Mouse (Mus musculus) kidney, embryonic 16.5 days (tissue): ENCODE data around the gene Pard3. TPM values are rescaled to one million over a fixed set of nuclear protein-coding genes. Genes with fewer than 3 reads are reported as not detected.

ENCODE experiments used
- ATAC-seq: fragments of 200-750 bp; cut with Nextera tagmentation; 2 replicates; pipeline ENCODE4 v1.8.0; 2017; ENCODE audit warnings: moderate TSS enrichment; ENCODE audit not compliant: low FRiP score, low TSS enrichment
- H3K27ac ChIP-seq: fragments of 300-500 bp; sonication (generic); 2 replicates; pipeline ENCODE4 v1.5.1; 2014; ENCODE audit warnings: low read length
- H3K27me3 ChIP-seq: fragments of 300-500 bp; sonication (generic); 2 replicates; pipeline ENCODE4 v1.6.1; 2014; ENCODE audit warnings: low read length, control low read depth, mixed read lengths; ENCODE audit not compliant: insufficient read depth
- H3K36me3 ChIP-seq: fragments of 300-500 bp; sonication (generic); 2 replicates; pipeline ENCODE4 v1.6.1; 2014; ENCODE audit warnings: low read length, control low read depth, mixed read lengths; ENCODE audit not compliant: insufficient read depth
- H3K4me1 ChIP-seq: fragments of 300-500 bp; sonication (generic); 2 replicates; pipeline ENCODE4 v1.6.1; 2014; ENCODE audit warnings: low read length, control low read depth, mixed read lengths; ENCODE audit not compliant: insufficient read depth
- H3K4me2 ChIP-seq: fragments of 300-500 bp; sonication (generic); replicated peaks from 2 replicates; pipeline ENCODE4 v1.6.1; 2014; ENCODE audit warnings: low read depth, low read length
- H3K4me3 ChIP-seq: fragments of 300-500 bp; sonication (generic); 2 replicates; pipeline ENCODE4 v1.5.1; 2014; ENCODE audit warnings: mild to moderate bottlenecking, low read length
- H3K9ac ChIP-seq: fragments of 300-500 bp; sonication (generic); replicated peaks from 2 replicates; pipeline ENCODE4 v1.6.1; 2014; ENCODE audit warnings: low read length
- H3K9me3 ChIP-seq: fragments of 300-500 bp; sonication (generic); 2 replicates; pipeline ENCODE4 v1.6.1; 2016; ENCODE audit warnings: low read length, control low read depth
- WGBS: fragments of 180-500 bp; shearing (Covaris S2); extraction: QIAGEN DNeasy Blood & Tissue Kit; methylation state at CpG from one replicate; pipeline ENCODE4 v1.1.7; 2014; 5-methylcytosine and 5-hydroxymethylcytosine counted together
- polyA plus RNA-seq: library from polyadenylated mRNA; unstranded; fragments of >200 nt; fragmentation: Nextera tagmentation; extraction: Ambion mirVana; gene quantifications from 2 replicates; pipeline ENCODE4 v1.2.1, GENCODE M21; 2015

Pard3 gene
- polyA plus RNA-seq, 1 experiment from 2014 or later: 25.5 TPM

DNA sequence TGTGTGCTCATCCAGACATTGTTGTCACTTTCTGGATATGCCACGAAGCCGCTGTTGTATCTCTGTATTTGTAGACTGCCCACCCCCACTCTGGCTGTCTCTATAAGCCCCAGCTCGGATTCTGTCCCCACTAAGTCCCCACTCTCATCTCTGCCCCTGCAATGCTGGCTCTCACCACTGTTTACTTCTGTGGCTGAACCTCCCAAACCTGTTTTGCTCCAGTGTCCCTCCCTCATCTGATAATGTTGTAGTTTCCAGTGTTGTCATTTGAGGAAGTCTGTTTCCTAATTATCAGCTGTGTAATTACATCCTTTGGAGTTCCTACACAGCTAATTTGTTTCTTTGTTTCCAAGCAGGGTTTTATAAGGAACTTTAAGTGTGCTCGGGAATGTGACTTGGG, 81.4 kb downstream of the Pard3 start:
- Histone ChIP-seq H3K36me3 (no peaks in the 10 kb centered on the region), H3K27me3 (no peaks in the 10 kb centered on the region), H3K9ac (no peak overlapping the region), H3K27ac (no peak overlapping the region), H3K4me2 (no peak overlapping the region), H3K4me3 (no peak overlapping the region), H3K4me1 (peaks cover 32% of the 10 kb centered on the region), H3K9me3 (no peaks in the 10 kb centered on the region)
- ATAC-seq: no peak
- WGBS: 49% methylated on average over 4 of the region's 4 CpGs

DNA sequence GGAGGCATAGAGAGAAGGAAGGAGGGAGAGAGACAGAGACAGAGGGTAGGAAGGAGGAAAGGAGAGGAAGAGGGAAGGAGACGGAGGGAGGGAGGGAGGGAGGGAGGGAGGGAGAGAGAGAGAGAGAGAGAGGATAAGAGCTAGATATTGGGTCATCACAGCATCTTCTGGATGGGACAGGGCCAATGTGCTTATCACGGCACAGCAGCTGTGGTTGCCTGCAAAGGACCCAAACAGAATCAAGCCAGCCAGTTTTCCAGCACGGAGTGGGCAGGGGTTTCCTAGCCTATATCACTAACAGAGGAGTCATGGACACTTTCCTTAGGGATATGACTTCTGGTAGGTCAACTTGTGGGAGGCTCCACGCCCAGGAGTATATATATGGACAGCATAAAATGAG, 82.4 kb downstream of the Pard3 start:
- H3K9ac ChIP-seq: no peak overlapping the region
- H3K27ac ChIP-seq: no peak overlapping the region
- no peaks in the 10 kb centered on the region for H3K9me3 ChIP-seq
- no peaks in the 10 kb centered on the region for H3K27me3 ChIP-seq
- 71% methylated on average over 4 of the region's 4 CpGs for WGBS
- H3K36me3 ChIP-seq: no peaks in the 10 kb centered on the region
- no peak overlapping the region for H3K4me3 ChIP-seq
- peaks cover 39% of the 10 kb centered on the region for H3K4me1 ChIP-seq
- H3K4me2 ChIP-seq: no peak overlapping the region
- ATAC-seq: no peak

DNA sequence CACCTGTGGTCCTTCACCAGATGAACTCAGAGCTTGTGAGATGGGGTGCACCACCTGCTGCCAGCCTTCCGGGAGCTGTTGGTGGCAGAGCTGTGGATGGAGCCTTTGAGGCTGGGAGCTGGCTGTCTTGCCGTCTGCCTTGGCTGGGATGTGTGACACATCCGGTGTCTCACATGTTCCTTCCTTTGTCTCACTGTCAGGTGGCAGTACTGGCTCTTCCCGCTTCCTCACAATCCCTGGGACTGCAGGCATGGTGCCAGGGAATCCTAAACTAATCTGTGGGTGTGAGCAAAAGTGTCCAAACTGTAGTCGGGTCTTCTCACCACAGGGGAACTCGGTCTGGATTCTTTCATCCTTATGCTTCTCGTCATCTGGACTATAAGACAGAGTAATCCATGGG, 85.1 kb downstream of the Pard3 start:
- Histone ChIP-seq H3K4me3 (no peak overlapping the region), H3K9me3 (no peaks in the 10 kb centered on the region), H3K4me2 (no peak overlapping the region), H3K27ac (no peak overlapping the region), H3K36me3 (no peaks in the 10 kb centered on the region), H3K9ac (no peak overlapping the region), H3K27me3 (no peaks in the 10 kb centered on the region), H3K4me1 (peaks cover 37% of the 10 kb centered on the region)
- no peak for ATAC-seq
- 73% methylated on average over 7 of the region's 7 CpGs for WGBS

- Histone ChIP-seq H3K4me1 (peaks cover 21% of the 10 kb centered on the region), H3K4me2 (no peak overlapping the region), H3K9ac (no peak overlapping the region), H3K9me3 (no peaks in the 10 kb centered on the region), H3K4me3 (no peak overlapping the region), H3K27me3 (no peaks in the 10 kb centered on the region), H3K27ac (no peak overlapping the region), H3K36me3 (no peaks in the 10 kb centered on the region)
- 58% methylated on average over 4 of the region's 4 CpGs for WGBS
- ATAC-seq: no peak
Observed at GRCm38 (mm10) chr8:127150645-127151044, 87.0 kb downstream of the Pard3 start.

- H3K9me3 ChIP-seq: no peaks in the 10 kb centered on the region
- ATAC-seq: no peak
- no peak overlapping the region for H3K27ac ChIP-seq
- no peaks in the 10 kb centered on the region for H3K36me3 ChIP-seq
- no peaks in the 10 kb centered on the region for H3K27me3 ChIP-seq
- no peak overlapping the region for H3K4me2 ChIP-seq
- WGBS: 64% methylated on average over 3 of the region's 3 CpGs
- H3K4me1 ChIP-seq: peaks cover 18% of the 10 kb centered on the region
- H3K4me3 ChIP-seq: no peak overlapping the region
- no peak overlapping the region for H3K9ac ChIP-seq
Observed at GRCm38 (mm10) chr8:127151706-127152105, 88.0 kb downstream of the Pard3 start.

- H3K4me3 ChIP-seq: no peak overlapping the region
- H3K9ac ChIP-seq: no peak overlapping the region
- no peak for ATAC-seq
- H3K27me3 ChIP-seq: no peaks in the 10 kb centered on the region
- H3K4me1 ChIP-seq: peaks cover 10% of the 10 kb centered on the region; the same call in 1 of the 2 replicates
- H3K4me2 ChIP-seq: no peak overlapping the region
- H3K9me3 ChIP-seq: no peaks in the 10 kb centered on the region
- no peaks in the 10 kb centered on the region for H3K36me3 ChIP-seq
- no peak overlapping the region for H3K27ac ChIP-seq
- 49% methylated on average over 8 of the region's 8 CpGs for WGBS
Observed at GRCm38 (mm10) chr8:127157087-127157486, 93.4 kb downstream of the Pard3 start.

- no peak for ATAC-seq
- H3K4me3 ChIP-seq: no peak overlapping the region
- peaks cover 5% of the 10 kb centered on the region; the same call in 1 of the 2 replicates for H3K4me1 ChIP-seq
- no peaks in the 10 kb centered on the region for H3K36me3 ChIP-seq
- no peaks in the 10 kb centered on the region for H3K9me3 ChIP-seq
- no peak overlapping the region for H3K27ac ChIP-seq
- H3K4me2 ChIP-seq: no peak overlapping the region
- H3K9ac ChIP-seq: no peak overlapping the region
- 59% methylated on average over 3 of the region's 3 CpGs for WGBS
- no peaks in the 10 kb centered on the region for H3K27me3 ChIP-seq
Observed at GRCm38 (mm10) chr8:127159421-127159966, 95.8 kb downstream of the Pard3 start.

GRCm38 (mm10) chr8:127161854-127162253, 98.2 kb downstream of the Pard3 start:
- no peak for ATAC-seq
- H3K4me3 ChIP-seq: no peak overlapping the region
- 69% methylated on average over 7 of the region's 7 CpGs for WGBS

DNA sequence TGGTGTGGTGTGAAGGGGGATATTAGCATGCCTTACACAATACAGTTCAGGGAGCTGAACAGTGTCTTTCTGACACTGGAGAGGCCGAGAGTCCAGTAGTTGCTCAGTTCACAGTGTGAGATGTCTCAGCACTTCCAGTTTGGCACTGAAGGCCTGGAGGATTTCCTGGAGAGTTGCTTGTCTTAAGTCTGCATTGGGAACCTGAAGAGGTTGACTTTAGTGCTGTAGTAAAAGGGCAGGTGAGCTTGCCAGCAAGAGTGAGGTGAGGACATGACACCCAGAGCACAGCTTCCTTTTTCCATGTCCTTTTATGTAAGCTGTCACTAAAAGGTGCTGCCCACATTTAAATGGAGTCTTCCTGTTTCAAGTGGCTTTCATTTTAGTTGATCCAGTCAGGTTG, 99.1 kb downstream of the Pard3 start:
- H3K36me3 ChIP-seq: no peaks in the 10 kb centered on the region
- H3K4me1 ChIP-seq: peaks cover 5% of the 10 kb centered on the region; the same call in 1 of the 2 replicates
- no peak for ATAC-seq
- WGBS: 86% methylated on average over 1 of the region's 1 CpGs
- no peak overlapping the region for H3K27ac ChIP-seq
- H3K9me3 ChIP-seq: no peaks in the 10 kb centered on the region
- no peak overlapping the region for H3K4me3 ChIP-seq
- no peak overlapping the region for H3K4me2 ChIP-seq
- H3K27me3 ChIP-seq: no peaks in the 10 kb centered on the region
- no peak overlapping the region for H3K9ac ChIP-seq

More at GRCm38 (mm10) chr8:127161854-127162253, 98.2 kb downstream of the Pard3 start:
- Histone ChIP-seq H3K4me1 (peaks cover 5% of the 10 kb centered on the region; the same call in 1 of the 2 replicates), H3K27me3 (no peaks in the 10 kb centered on the region), H3K36me3 (no peaks in the 10 kb centered on the region), H3K4me2 (no peak overlapping the region), H3K27ac (no peak overlapping the region), H3K9me3 (no peaks in the 10 kb centered on the region), H3K9ac (no peak overlapping the region)

GRCm38 (mm10) chr8:127164326-127165280, 100.9 kb downstream of the Pard3 start:
- H3K27me3 ChIP-seq: no peaks in the 10 kb centered on the region
- H3K9ac ChIP-seq: no peak overlapping the region
- H3K9me3 ChIP-seq: no peaks in the 10 kb centered on the region
- 87% methylated on average over 12 of the region's 12 CpGs for WGBS
- no peak overlapping the region for H3K4me3 ChIP-seq
- H3K36me3 ChIP-seq: no peaks in the 10 kb centered on the region
- no peak overlapping the region for H3K4me2 ChIP-seq
- peaks cover 3% of the 10 kb centered on the region; the same call in 1 of the 2 replicates for H3K4me1 ChIP-seq
- H3K27ac ChIP-seq: no peak overlapping the region
- no peak for ATAC-seq
